Mouse (Mus musculus): Measurements from ENCODE around the gene Rab13.

The Rab13 gene

GRCm38 (mm10) chr3:90263121-90263771 lies 49.8 kb downstream of the Rab13 start:
- DNase-seq (ENCODE audit: low spot score in 2 of 2), result no peak

DNA sequence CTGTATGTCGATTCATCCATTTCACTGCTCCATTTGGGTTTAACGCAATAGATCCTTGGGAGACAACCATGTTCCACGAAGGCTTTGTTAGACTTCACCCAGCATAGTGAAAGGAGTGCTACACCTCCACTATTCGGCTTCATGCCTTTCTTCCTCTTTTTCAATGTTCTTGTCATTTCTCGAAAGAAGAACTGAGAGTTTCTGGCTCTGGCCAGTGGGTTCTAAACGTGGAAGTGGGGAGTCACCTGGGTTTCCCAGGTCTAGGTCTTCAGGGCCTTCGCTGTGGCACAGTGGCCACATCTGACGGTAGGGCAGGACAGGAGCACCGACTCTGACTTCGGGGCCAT lies 51.2 kb downstream of the Rab13 start:
- no peak for DNase-seq (ENCODE audit: low spot score in 2 of 2)

DNA sequence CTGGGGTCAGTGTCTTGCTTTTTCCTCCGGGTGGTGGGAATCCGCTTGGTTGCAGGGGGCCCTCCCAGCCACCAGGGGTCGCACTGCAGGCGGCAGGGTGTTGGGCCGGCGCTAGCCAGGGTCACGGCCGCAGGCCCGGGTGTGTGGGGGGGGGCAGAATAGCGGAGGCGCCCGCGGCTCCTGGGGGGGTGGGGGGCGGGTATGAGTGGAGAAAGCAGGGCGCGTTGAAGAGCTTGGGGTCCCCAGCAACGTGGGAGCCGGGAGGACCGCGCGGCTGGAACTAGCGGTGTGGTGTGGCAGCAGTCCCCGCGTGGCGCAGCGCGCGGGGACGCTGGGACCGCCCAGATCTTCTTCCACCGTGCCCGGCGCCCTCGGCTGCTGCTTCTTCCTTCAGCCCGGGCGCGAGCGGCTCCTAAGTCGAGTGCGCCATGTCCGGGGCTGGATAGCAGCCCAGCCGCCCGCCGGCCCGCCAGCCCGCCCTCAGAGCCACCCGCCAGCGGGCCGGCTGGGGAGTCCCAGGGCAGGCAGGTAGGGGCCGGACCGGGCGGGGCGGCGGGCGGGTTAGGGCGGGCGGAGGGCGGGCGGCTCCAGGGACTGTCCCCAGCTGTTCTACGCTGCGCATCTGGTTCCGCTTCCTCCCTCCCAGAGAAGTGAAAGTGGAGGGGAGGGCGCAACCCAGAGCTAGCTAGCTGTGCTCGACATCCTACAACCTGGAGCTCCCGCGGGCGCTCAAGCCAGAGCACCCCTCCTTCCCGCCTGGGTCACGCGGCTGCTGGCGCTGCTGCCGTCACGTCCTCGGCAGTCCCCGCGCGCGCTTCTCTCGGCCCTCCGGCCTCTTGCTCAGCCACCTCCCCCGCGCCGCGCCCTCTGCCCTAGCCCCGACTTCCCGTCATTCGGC lies 51.8 kb downstream of the Rab13 start, which contains the start of gene Dennd4b:
Dennd4b (plus strand) TSS at position 152 of the 898 bp plus-strand sequence.
- peak; percentile 93 to 95 for DNase-seq (ENCODE audit: low spot score in 2 of 2)

GRCm38 (mm10) chr3:90265932-90266741 lies 52.6 kb downstream of the Rab13 start:
- DNase-seq (ENCODE audit: low spot score in 2 of 2), result peak; percentile 51 to 61

- no peak for DNase-seq (ENCODE audit: low spot score in 2 of 2)
These were observed 53.6 kb downstream of the Rab13 start for GRCm38 (mm10) chr3:90266901-90267775.

GRCm38 (mm10) chr3:90268190-90268589 lies 54.7 kb downstream of the Rab13 start:
- DNase-seq (ENCODE audit: low spot score in 2 of 2), result no peak

- no peak for DNase-seq (ENCODE audit: low spot score in 2 of 2)
These were observed 55.5 kb downstream of the Rab13 start for GRCm38 (mm10) chr3:90268971-90269370.

DNA sequence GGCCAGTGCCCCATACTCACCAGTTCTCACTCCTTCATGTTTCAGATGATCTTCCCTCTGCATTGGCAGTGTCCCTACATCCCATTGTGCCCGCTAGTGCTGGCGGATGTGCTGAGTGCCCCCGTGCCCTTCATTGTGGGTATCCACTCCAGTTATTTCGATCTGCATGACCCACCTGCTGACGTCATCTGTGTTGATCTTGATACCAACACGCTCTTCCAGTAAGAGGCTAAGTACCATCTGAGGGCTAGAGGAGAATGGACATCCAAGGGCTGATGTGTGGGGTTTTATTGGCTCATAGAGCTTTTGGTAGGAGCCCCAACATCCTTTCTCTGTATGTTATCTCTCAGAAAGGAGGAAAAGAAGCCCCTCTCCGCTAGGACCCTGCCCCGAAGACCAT lies 57.3 kb downstream of the Rab13 start:
- DNase-seq (ENCODE audit: low spot score in 2 of 2), result no peak

DNA sequence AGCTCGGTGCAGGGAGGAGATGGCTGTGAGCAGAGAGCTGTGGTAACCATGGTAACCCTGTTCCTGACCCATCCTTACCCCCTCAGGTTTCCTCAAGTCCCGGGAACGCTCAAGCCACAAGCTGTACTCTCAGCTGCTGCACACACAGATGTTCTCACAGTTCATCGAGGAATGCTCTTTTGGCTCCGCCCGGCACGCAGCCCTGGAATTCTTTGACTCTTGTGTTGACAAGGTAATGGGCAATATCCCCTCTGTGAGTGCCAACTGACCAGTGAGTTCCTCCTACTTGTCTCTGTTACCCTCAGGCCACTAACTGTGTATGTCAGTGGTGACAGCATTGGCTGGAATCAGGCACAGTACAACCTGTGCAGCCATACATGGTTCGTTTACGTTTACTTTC lies 58.7 kb downstream of the Rab13 start:
- no peak for DNase-seq (ENCODE audit: low spot score in 2 of 2)

- DNase-seq (ENCODE audit: low spot score in 2 of 2), result no peak
These were observed 60.4 kb downstream of the Rab13 start for GRCm38 (mm10) chr3:90273855-90274254.

DNA sequence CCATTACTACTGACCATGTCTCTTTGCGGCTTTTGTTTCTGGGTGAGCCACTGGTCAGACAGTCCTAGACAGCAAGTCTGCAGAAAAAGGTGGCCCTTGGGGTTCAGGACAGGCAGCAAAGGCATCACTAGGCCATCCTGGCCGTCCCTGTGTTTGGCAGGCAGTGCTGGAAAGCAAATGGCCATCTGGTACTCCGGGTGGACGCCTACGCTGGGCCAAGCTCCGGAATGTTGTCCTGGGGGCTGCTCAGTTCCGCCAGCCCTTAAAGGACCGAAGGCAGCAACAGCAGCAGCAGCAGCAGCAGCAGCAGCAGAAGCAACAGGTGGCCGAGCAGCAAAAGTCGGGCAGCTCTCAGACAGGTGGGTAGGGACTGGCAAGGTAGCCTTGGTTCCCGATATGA lies 61.8 kb downstream of the Rab13 start:
- no peak for DNase-seq (ENCODE audit: low spot score in 2 of 2)
